Mouse (Mus musculus) lung, adult 2 months (tissue): ENCODE measurements around the gene Olfr61. TPM values are rescaled to one million over a fixed set of nuclear protein-coding genes. Genes with fewer than 3 reads are reported as not detected.
"Not testable (repeated sequence)": the region's sequence is repeated elsewhere in the genome, so short reads cannot be mapped to it uniquely, and the experiment has no call there.

Experiments used
- DNase-seq: peaks from one replicate; pipeline ENCODE4 v3.0.0; 2022
- H3K4me1 ChIP-seq: fragments of 200-500 bp; 2 replicates; pipeline ENCODE4 v1.6.1; 2011; ENCODE audit warnings: low read length; ENCODE audit not compliant: control insufficient read depth, insufficient read depth
- H3K4me3 ChIP-seq: fragments of 200-500 bp; replicated peaks from 2 replicates; pipeline ENCODE3; 2011; ENCODE audit warnings: low read depth, mild to moderate bottlenecking, control low read depth, low read length; ENCODE audit errors: extremely low read depth
- CTCF ChIP-seq: fragments of 200-500 bp; IDR thresholded peaks from 2 replicates; pipeline ENCODE4 v1.5.1; 2011; ENCODE audit warnings: mild to moderate bottlenecking, low read length, control low read depth; ENCODE audit not compliant: insufficient read depth
- POLR2A ChIP-seq: fragments of 200-500 bp; IDR thresholded peaks from 2 replicates; pipeline ENCODE4 v1.6.1; 2011; ENCODE audit warnings: low read depth, mild to moderate bottlenecking, control low read depth, low read length, borderline replicate concordance; ENCODE audit errors: extremely low read depth
- WGBS: fragments of 180-500 bp; shearing (Covaris S2); methylation state at CpG from one replicate; pipeline ENCODE4 v1.1.7; 2018; 5-methylcytosine and 5-hydroxymethylcytosine counted together
- polyA plus RNA-seq: library from polyadenylated mRNA; depleted of rRNA; stranded (reverse); fragments of >200 nt; gene quantifications from 2 replicates; pipeline ENCODE4 v1.2.3, GENCODE M21; 2012; rRNA removed

Olfr61 gene
- not detected in 2 replicates for polyA plus RNA-seq

DNA sequence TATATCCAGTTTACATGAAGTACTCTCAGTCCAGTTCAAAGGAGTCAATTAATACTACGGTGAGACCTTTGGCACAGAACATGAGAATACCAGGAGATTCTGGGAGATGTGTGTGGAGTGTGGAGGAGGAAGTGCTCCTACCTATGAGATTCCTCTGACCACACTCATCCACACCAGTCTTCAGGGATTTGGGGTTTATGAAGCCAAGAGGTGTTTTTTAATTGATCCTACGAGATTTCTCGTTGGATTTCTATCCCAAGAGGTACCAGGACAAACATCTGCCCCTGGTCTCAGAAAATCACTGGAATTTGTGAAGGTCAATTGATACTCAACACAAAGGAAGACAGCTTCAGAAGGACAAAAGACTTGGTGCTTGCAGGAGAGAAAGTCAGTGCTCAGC, at the start of gene Olfr61:
Gene Olfr61, plus strand, starts transcription at position 301 of the 400 bp plus-strand sequence.
- 73% methylated on average over 3 of the region's 3 CpGs for WGBS

DNA sequence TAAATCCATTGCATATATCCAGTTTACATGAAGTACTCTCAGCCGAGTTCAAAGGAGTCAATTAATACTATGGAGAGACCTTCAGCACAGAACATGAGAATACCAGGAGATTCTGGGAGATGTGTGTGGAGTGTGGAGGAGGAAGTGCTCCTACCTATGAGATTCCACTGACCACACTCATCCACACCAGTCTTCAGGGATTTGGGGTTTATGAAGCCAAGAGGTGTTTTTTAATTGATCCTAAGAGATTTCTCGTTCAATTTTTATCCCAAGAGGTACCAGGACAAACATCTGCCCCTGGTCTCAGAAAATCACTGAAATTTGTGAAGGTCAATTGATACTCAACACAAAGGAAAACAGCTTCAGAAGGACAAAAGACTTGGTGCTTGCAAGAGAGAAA, 27.8 kb upstream of the Olfr61 start, which contains the start of gene Olfr46:
Gene Olfr46, plus strand, starts transcription at position 301 of the 400 bp plus-strand sequence.
- 73% methylated on average over 2 of the region's 2 CpGs for WGBS
- H3K4me1 ChIP-seq, DNase-seq, H3K4me3 ChIP-seq: not testable (repeated sequence)

More for the DNA sequence above, at the start of gene Olfr61:
- not testable (repeated sequence) for H3K4me3 ChIP-seq, H3K4me1 ChIP-seq, DNase-seq

DNA sequence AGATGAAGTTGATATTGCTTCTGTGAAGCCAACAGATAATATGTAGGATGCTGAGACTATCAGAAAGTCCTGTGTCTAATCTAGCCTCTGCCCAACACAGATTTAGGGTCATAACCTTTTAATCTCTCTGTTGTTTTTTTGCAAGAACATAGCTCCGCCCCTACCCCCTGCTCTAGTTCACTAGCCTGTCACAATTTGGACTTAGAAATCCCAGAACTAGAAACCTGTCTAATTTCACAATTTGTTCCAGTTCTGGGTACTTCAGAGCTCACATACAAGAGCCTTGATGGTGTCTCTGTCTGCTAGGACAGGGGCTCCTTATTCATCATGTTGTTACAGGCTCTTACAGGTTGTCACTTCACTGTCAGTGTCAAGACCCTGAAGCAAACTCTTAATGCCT, 1.8 kb downstream of the Olfr61 start:
- Histone ChIP-seq H3K4me3 (no peak overlapping the region), H3K4me1 (no peaks in the 10 kb centered on the region)
- no peak for DNase-seq
- 71% methylated on average over 1 of the region's 1 CpGs for WGBS
- no peak for TF ChIP-seq CTCF
- no peak for TF ChIP-seq POLR2A

DNA sequence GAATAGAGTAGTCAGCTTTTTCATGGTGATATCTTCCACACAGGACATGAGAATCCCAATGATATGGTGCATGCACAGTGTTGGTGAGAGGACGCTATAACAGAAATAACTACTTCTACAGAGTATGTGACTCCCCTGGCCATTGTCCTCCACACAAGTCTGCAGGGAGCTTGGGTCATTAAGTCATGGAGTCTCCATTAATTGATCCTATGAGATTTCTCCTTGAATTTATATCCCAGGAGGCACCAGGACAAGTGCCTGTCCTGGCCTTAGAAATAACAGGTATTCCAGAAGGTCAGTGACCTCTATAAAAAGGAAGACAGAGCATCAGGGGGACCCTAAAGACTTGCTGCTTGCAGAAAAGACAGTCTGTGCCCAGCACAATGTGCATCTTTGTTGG, 17.4 kb downstream of the Olfr61 start, which contains the start of gene Olfr53:
Gene Olfr53, plus strand, starts transcription at position 301 of the 400 bp plus-strand sequence.
- 90% methylated on average over 1 of the region's 1 CpGs for WGBS
- no peak for TF ChIP-seq CTCF
- no peak for TF ChIP-seq POLR2A
- no peak for DNase-seq

DNA sequence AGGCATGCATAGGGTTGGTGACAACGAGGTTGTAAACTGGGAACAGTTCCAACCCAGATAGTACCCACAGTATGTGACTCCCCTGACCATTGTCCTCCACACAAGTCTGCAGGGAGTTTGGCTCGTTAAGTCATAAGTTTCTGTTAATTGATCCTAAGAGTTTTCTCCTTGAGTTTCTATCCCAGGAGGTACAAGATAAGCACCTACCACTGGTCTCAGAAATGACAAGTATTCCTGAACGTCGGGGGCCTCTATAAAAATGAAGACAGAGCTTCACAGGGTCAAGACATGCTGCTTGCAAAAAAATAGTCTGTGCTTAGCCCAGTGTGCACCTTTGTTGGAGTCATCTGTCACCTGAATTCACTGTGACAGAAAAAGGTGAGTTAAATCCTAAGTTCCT, 30.9 kb downstream of the Olfr61 start, which contains the start of gene Olfr539:
Gene Olfr539, plus strand, starts transcription at position 301 of the 400 bp plus-strand sequence.
- Histone ChIP-seq H3K4me1 (no peaks in the 10 kb centered on the region), H3K4me3 (no peak within 1 kb of the TSS)
- WGBS, result 66% methylated on average over 4 of the region's 4 CpGs
- no peak for DNase-seq
- TF ChIP-seq POLR2A (no peak), CTCF (no peak)

More for the DNA sequence above, 17.4 kb downstream of the Olfr61 start, which contains the start of gene Olfr53:
- no peaks in the 10 kb centered on the region for H3K4me1 ChIP-seq
- H3K4me3 ChIP-seq, result no peak within 1 kb of the TSS

DNA sequence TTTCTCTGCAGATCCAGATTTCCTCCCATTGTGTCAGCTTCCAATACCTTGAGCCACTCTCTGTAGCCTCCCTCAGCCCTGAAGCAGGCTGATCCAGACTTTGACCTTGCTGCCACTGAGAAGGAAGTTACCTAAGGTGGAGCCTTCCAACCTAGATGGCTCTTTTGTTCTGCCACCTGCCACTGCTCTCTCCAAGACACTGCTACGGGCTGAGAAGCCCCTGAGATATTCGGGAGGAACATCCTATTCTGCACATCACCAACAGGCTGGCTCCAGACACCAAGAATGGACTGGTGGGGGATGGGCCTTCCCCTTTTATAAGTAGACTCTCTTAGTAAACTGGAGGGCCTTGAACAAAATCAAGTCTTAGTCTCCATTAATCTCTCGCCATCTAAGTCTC, 41.9 kb downstream of the Olfr61 start:
- not testable (repeated sequence) for H3K4me3 ChIP-seq, H3K4me1 ChIP-seq, DNase-seq
- 68% methylated on average over 3 of the region's 3 CpGs for WGBS

DNA sequence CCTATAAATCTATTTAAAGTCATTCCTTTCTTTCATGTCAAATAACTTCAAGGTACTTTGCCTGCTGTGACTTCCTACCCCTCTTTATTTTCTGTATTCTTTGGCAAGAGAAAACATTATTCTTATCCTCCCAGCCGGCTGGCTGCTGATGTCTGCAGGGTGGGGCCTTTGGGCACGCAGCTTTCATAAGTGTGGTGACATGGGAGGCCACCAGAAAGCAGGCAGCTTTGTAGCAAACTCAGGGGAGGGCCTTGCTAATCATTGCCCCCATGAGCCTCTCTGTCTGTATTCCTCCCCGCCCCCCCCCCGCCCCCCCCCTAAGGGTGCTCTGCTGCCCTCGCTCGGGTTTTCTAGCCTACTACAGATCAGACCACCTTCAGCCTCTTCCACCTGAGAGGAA, 47.1 kb downstream of the Olfr61 start:
- WGBS, result 3% methylated on average over 6 of the region's 6 CpGs
- TF ChIP-seq CTCF (no peak), POLR2A (no peak)
- Histone ChIP-seq H3K4me3 (no peak overlapping the region), H3K4me1 (no peaks in the 10 kb centered on the region)
- DNase-seq, result no peak

DNA sequence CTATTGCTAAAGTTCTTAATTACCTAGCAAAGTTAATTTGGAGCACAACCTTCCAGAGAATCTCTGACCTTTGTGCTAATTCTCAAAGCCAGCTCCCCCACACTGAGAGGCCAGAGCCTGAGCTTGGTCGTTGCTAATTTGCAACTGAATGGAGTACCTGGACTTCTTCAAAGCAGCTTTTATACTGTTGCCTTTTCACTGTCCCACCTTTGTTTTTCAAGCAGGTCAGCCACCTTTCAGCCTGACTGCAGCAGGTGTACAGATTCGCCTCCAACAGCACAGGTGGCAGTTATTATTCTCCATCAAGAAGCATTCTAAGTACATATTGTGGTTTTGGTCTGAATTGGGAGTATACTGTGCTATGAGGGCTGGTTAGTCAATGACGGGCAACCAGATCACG, 50.8 kb downstream of the Olfr61 start:
- not testable (repeated sequence) for H3K4me1 ChIP-seq, DNase-seq, H3K4me3 ChIP-seq
- WGBS, result 64% methylated on average over 4 of the region's 4 CpGs

DNA sequence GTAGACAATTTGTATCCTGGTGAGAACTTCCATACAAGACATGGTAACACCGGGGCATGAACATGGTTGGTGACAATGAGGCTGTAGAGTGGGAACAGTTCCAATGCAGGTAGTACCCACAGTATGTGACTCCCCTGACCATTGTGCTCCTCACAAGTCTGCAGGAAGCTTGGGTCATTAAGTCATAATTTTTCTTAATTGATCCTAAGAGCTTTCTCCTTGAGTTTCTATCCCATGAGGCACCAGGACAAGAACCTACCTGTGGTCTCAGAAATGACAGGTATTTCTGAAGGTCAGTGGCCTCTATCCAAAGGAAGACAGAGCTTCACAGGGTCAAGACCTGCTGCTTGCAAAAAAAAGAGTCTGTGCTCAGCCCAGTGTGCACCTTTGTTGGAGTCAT, 52.9 kb downstream of the Olfr61 start, which contains the start of gene Olfr45:
Gene Olfr45, plus strand, starts transcription at position 301 of the 400 bp plus-strand sequence.
- TF ChIP-seq CTCF (no peak), POLR2A (no peak)
- Histone ChIP-seq H3K4me1 (no peaks in the 10 kb centered on the region), H3K4me3 (no peak within 1 kb of the TSS)
- no peak for DNase-seq
- WGBS, result 92% methylated on average over 1 of the region's 1 CpGs

Other genes with a start within 250 kb of the Olfr61 start
- gene Olfr531, start 226.1 kb upstream of the Olfr61 start, polyA plus RNA-seq, result not detected in 2 replicates
- gene Olfr532, start 207.3 kb upstream of the Olfr61 start, polyA plus RNA-seq, result not detected in 2 replicates
- not detected in 2 replicates for gene Olfr533, start 165.6 kb upstream of the Olfr61 start, polyA plus RNA-seq
- gene Olfr535, start 144.8 kb upstream of the Olfr61 start, polyA plus RNA-seq, result not detected in 2 replicates
- not detected in 2 replicates for gene Olfr536, start 121.6 kb upstream of the Olfr61 start, polyA plus RNA-seq
- gene Olfr538, start 61.1 kb upstream of the Olfr61 start, polyA plus RNA-seq, result not detected in 2 replicates
- gene Olfr46, start 27.7 kb upstream of the Olfr61 start, polyA plus RNA-seq, result not detected in 2 replicates
- not detected in 2 replicates for gene Olfr53, start 17.5 kb downstream of the Olfr61 start, polyA plus RNA-seq
- gene Olfr539, start 31.0 kb downstream of the Olfr61 start, polyA plus RNA-seq, result not detected in 2 replicates
- not detected in 2 replicates for gene Olfr45, start 53.0 kb downstream of the Olfr61 start, polyA plus RNA-seq
- gene Olfr541, start 68.3 kb downstream of the Olfr61 start, polyA plus RNA-seq, result not detected in 2 replicates
- gene Cyp2e1, start 134.8 kb downstream of the Olfr61 start, polyA plus RNA-seq, result 6.4 and 16.6 TPM in 2 replicates
- gene Syce1, start 158.9 kb downstream of the Olfr61 start, polyA plus RNA-seq, result 0.22 and 0.45 TPM in 2 replicates
- 0.06 and 0.19 TPM in 2 replicates for gene Zfp941, start 193.2 kb downstream of the Olfr61 start, polyA plus RNA-seq
- 19.7 and 23.3 TPM in 2 replicates for gene Urah, start 206.0 kb downstream of the Olfr61 start, polyA plus RNA-seq
- gene Scgb1c1, start 216.6 kb downstream of the Olfr61 start, polyA plus RNA-seq, result 45.0 and 76.2 TPM in 2 replicates
- 0.24 TPM in 1 of 2 replicates, not detected in the other for gene Odf3, start 218.8 kb downstream of the Olfr61 start, polyA plus RNA-seq
- 2.2 TPM in 1 of 2 replicates, not detected in the other for gene Gm45785, start 227.4 kb downstream of the Olfr61 start, polyA plus RNA-seq
- gene Ric8a, start 228.0 kb downstream of the Olfr61 start, polyA plus RNA-seq, result 112 and 138 TPM in 2 replicates
- 25.5 and 30.5 TPM in 2 replicates for gene Bet1l, start 228.6 kb downstream of the Olfr61 start, polyA plus RNA-seq